Mouse (Mus musculus): ENCODE results near the gene Gm6465.
"Not testable (repeated sequence)": the region's sequence is repeated elsewhere in the genome, so short reads cannot be mapped to it uniquely, and the experiment has no call there.

Gm6465 gene

DNA sequence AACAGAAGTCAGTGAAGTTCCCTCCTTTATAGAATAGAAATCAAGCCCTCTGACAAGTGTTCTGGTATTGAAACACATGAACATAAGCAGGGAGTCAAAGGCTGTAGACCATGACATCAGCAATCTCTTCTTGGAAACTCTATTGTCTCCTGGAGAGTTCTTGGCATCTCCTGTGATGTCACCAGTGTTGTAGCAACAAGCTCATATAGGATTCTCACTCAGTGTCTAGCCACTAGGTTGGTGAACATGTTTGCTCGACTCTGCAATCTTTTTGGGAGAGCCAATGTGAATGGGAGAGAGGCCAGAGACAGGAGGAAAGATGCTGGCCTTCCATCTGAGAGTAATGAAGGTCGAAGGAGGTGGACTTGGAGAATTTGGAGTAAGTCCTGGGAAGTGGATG lies at the start of gene Gm6465:
Gm6465 (plus strand) TSS at position 301 of the 400 bp plus-strand sequence.
- not testable (repeated sequence) for DNase-seq (ENCODE audit: low read depth, low spot score)

DNA sequence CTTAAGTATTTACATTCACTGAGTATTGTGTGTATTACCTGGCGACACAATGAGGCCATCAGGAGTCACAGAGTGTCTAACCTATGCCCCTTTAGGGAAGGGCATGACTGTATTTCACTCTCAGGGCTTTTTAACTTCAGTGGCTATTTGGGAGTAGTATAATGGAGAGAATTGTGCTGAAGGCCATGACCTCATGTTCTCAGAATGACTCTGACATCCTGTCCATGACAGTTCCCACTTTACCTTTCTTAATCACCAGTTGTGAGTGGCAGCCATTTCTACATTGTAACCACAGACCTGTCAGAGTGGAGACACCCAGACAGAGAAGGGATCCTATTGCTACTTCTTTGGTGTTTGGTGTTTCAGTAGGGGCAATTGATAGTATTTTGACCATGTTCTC lies 485 bp downstream of the Gm6465 start:
- DNase-seq (ENCODE audit: low read depth, low spot score), result not testable (repeated sequence)

DNA sequence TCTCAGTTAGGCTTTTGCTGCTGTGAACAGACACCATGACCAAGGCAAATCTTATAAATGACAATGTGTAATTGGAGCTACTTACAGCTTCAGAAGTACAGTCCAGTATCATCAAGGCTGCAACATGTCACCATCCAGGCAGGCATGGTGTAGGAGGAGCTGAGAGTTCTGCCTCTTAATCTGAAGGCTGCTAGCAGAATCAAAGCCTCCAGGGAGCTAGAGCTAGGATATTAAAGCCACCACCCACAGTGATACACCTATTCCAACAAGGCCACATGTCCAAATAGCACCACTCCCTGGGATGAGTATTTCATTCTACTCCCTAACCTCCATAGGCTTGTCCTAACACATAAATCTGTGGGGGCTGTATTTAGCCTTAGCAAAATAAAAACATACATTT lies 12.6 kb downstream of the Gm6465 start:
- not testable (repeated sequence) for DNase-seq (ENCODE audit: low read depth, low spot score)
